Mouse (Mus musculus): ENCODE measurements around the gene Slamf1. TPM values are rescaled to one million over a fixed set of nuclear protein-coding genes. Genes with fewer than 3 reads are reported as not detected.
"Not testable (repeated sequence)": the region's sequence is repeated elsewhere in the genome, so short reads cannot be mapped to it uniquely, and the experiment has no call there.

Gene Slamf1
- polyA plus RNA-seq, 1 experiment = not detected

- no peak for TF ChIP-seq POLR2A (IDR thresholded peaks at IDR 0.05; ENCODE audit: insufficient read depth, low read depth, low read length)
- TF ChIP-seq CTCF (IDR thresholded peaks at IDR 0.05; ENCODE audit: insufficient read depth, low read depth, low read length) = no peak
- no peak overlapping the region for H3K27ac ChIP-seq (ENCODE audit: insufficient read depth, low read depth, low read length)
- H3K4me1 ChIP-seq (ENCODE audit: control insufficient read depth, insufficient read depth, low read length) = no peaks in the 10 kb centered on the region
- H3K4me3 ChIP-seq (ENCODE audit: insufficient read depth, low read depth, low read length) = no peak overlapping the region
- 68% methylated on average over 3 of the region's 3 CpGs for WGBS
These were observed 24.6 kb downstream of the Slamf1 start for GRCm38 (mm10) chr1:171791491-171791890.

- TF ChIP-seq CTCF (IDR thresholded peaks at IDR 0.05; ENCODE audit: insufficient read depth, low read depth, low read length) = no peak
- TF ChIP-seq POLR2A (IDR thresholded peaks at IDR 0.05; ENCODE audit: insufficient read depth, low read depth, low read length) = no peak
- no peaks in the 10 kb centered on the region for H3K4me1 ChIP-seq (ENCODE audit: control insufficient read depth, insufficient read depth, low read length)
- no peak overlapping the region for H3K27ac ChIP-seq (ENCODE audit: insufficient read depth, low read depth, low read length)
- 72% methylated on average over 2 of the region's 2 CpGs for WGBS
- no peak overlapping the region for H3K4me3 ChIP-seq (ENCODE audit: insufficient read depth, low read depth, low read length)
These were observed 29.3 kb downstream of the Slamf1 start for GRCm38 (mm10) chr1:171796185-171796584.

GRCm38 (mm10) chr1:171797840-171798239 is 30.9 kb downstream of the Slamf1 start:
- TF ChIP-seq CTCF (IDR thresholded peaks at IDR 0.05; ENCODE audit: insufficient read depth, low read depth, low read length) = no peak
- no peak for TF ChIP-seq POLR2A (IDR thresholded peaks at IDR 0.05; ENCODE audit: insufficient read depth, low read depth, low read length)
- H3K27ac ChIP-seq (ENCODE audit: insufficient read depth, low read depth, low read length) = no peak overlapping the region
- no peak overlapping the region for H3K4me3 ChIP-seq (ENCODE audit: insufficient read depth, low read depth, low read length)
- 70% methylated on average over 1 of the region's 1 CpGs for WGBS
- no peaks in the 10 kb centered on the region for H3K4me1 ChIP-seq (ENCODE audit: control insufficient read depth, insufficient read depth, low read length)

GRCm38 (mm10) chr1:171799648-171800047 is 32.7 kb downstream of the Slamf1 start:
- H3K4me3 ChIP-seq (ENCODE audit: insufficient read depth, low read depth, low read length) = no peak overlapping the region
- H3K27ac ChIP-seq (ENCODE audit: insufficient read depth, low read depth, low read length) = no peak overlapping the region
- 84% methylated on average over 4 of the region's 4 CpGs for WGBS
- no peaks in the 10 kb centered on the region for H3K4me1 ChIP-seq (ENCODE audit: control insufficient read depth, insufficient read depth, low read length)
- TF ChIP-seq CTCF (IDR thresholded peaks at IDR 0.05; ENCODE audit: insufficient read depth, low read depth, low read length) = no peak
- no peak for TF ChIP-seq POLR2A (IDR thresholded peaks at IDR 0.05; ENCODE audit: insufficient read depth, low read depth, low read length)

- H3K27ac ChIP-seq (ENCODE audit: insufficient read depth, low read depth, low read length); H3K4me1 ChIP-seq (ENCODE audit: control insufficient read depth, insufficient read depth, low read length); H3K4me3 ChIP-seq (ENCODE audit: insufficient read depth, low read depth, low read length): not testable (repeated sequence)
- 74% methylated on average over 1 of the region's 1 CpGs for WGBS
These were observed 44.1 kb downstream of the Slamf1 start for GRCm38 (mm10) chr1:171811048-171811447.

GRCm38 (mm10) chr1:171815545-171816439 is 48.9 kb downstream of the Slamf1 start:
- H3K4me3 ChIP-seq (ENCODE audit: insufficient read depth, low read depth, low read length) = no peak overlapping the region
- TF ChIP-seq POLR2A (IDR thresholded peaks at IDR 0.05; ENCODE audit: insufficient read depth, low read depth, low read length) (no peak), CTCF (IDR thresholded peaks at IDR 0.05; ENCODE audit: insufficient read depth, low read depth, low read length) (no peak)
- WGBS = 13% methylated on average over 8 of the region's 8 CpGs
- H3K4me1 ChIP-seq (ENCODE audit: control insufficient read depth, insufficient read depth, low read length) = no peaks in the 10 kb centered on the region
- H3K27ac ChIP-seq (ENCODE audit: insufficient read depth, low read depth, low read length) = no peak overlapping the region

GRCm38 (mm10) chr1:171816991-171817390 is 50.1 kb downstream of the Slamf1 start:
- H3K4me1 ChIP-seq (ENCODE audit: control insufficient read depth, insufficient read depth, low read length) = no peaks in the 10 kb centered on the region
- WGBS = 90% methylated on average over 4 of the region's 4 CpGs
- H3K4me3 ChIP-seq (ENCODE audit: insufficient read depth, low read depth, low read length) = no peak overlapping the region
- no peak overlapping the region for H3K27ac ChIP-seq (ENCODE audit: insufficient read depth, low read depth, low read length)
- TF ChIP-seq CTCF (IDR thresholded peaks at IDR 0.05; ENCODE audit: insufficient read depth, low read depth, low read length) = no peak
- no peak for TF ChIP-seq POLR2A (IDR thresholded peaks at IDR 0.05; ENCODE audit: insufficient read depth, low read depth, low read length)

GRCm38 (mm10) chr1:171821331-171821730 is 54.4 kb downstream of the Slamf1 start:
- no peak for TF ChIP-seq CTCF (IDR thresholded peaks at IDR 0.05; ENCODE audit: insufficient read depth, low read depth, low read length)
- TF ChIP-seq POLR2A (IDR thresholded peaks at IDR 0.05; ENCODE audit: insufficient read depth, low read depth, low read length) = no peak
- WGBS = 53% methylated on average over 1 of the region's 1 CpGs

GRCm38 (mm10) chr1:171825462-171825861 is 58.5 kb downstream of the Slamf1 start:
- TF ChIP-seq POLR2A (IDR thresholded peaks at IDR 0.05; ENCODE audit: insufficient read depth, low read depth, low read length) (no peak), CTCF (IDR thresholded peaks at IDR 0.05; ENCODE audit: insufficient read depth, low read depth, low read length) (no peak)
- WGBS = 26% methylated on average over 4 of the region's 4 CpGs

More at GRCm38 (mm10) chr1:171821331-171821730, 54.4 kb downstream of the Slamf1 start:
- Histone ChIP-seq H3K27ac (ENCODE audit: insufficient read depth, low read depth, low read length) (no peak overlapping the region), H3K4me1 (ENCODE audit: control insufficient read depth, insufficient read depth, low read length) (no peaks in the 10 kb centered on the region), H3K4me3 (ENCODE audit: insufficient read depth, low read depth, low read length) (no peak overlapping the region)

More at GRCm38 (mm10) chr1:171825462-171825861, 58.5 kb downstream of the Slamf1 start:
- Histone ChIP-seq H3K4me3 (ENCODE audit: insufficient read depth, low read depth, low read length) (no peak overlapping the region), H3K27ac (ENCODE audit: insufficient read depth, low read depth, low read length) (no peak overlapping the region), H3K4me1 (ENCODE audit: control insufficient read depth, insufficient read depth, low read length) (no peaks in the 10 kb centered on the region)

Measured in olfactory bulb, adult 2 months (tissue).